ENCODE assay signal across 7 mouse cellular contexts in genomic region chr13:54372665-54373064, GRCm38 (mm10). TPM values are rescaled to one million over a fixed set of nuclear protein-coding genes. Genes with fewer than 3 reads are reported as not detected.
A peak's percentile ranks its signal among the peaks of the same experiment; 100 is the strongest.
DNase-seq lines count a peak whose midpoint lies in the region; ATAC-seq and TF ChIP-seq lines count a peak whose summit lies in the region.

No protein-coding gene starts in this region.

- H3K36me3 ChIP-seq in ES-E14 (ENCODE audit: control insufficient read depth, insufficient read depth, low read length, poor library complexity, severe bottlenecking): no peaks in the 10 kb centered on the region
- H3K36me3 ChIP-seq in embryonic facial prominence, embryonic 12.5 days: no peaks in the 10 kb centered on the region
- no peaks in the 10 kb centered on the region for H3K36me3 ChIP-seq in hindbrain, embryonic 14.5 days (replicated peaks; ENCODE audit: control insufficient read depth, insufficient read depth)
- H3K36me3 ChIP-seq in midbrain, embryonic 15.5 days (replicated peaks): no peaks in the 10 kb centered on the region
- no peaks in the 10 kb centered on the region for H3K36me3 ChIP-seq in splenic B cell, adult 2 months (ENCODE audit: control insufficient read depth, insufficient read depth, low read length, poor library complexity, severe bottlenecking)

- H3K27ac ChIP-seq in ES-E14 (ENCODE audit: insufficient read depth, low read depth, low read length, poor library complexity, severe bottlenecking): no peak overlapping the region
- H3K27ac ChIP-seq in embryonic facial prominence, embryonic 12.5 days: no peak overlapping the region
- H3K27ac ChIP-seq in hindbrain, embryonic 14.5 days: peak overlapping the region; percentile 73; the same call in 1 of the 2 replicates
- peak overlapping the region; percentile 86 for H3K27ac ChIP-seq in midbrain, embryonic 15.5 days

- peaks cover 24% of the 10 kb centered on the region for H3K27me3 ChIP-seq in embryonic facial prominence, embryonic 12.5 days
- no peaks in the 10 kb centered on the region for H3K27me3 ChIP-seq in hindbrain, embryonic 14.5 days (ENCODE audit: control insufficient read depth, insufficient read depth, low read length)
- H3K27me3 ChIP-seq in midbrain, embryonic 15.5 days (replicated peaks): no peaks in the 10 kb centered on the region
- H3K27me3 ChIP-seq in splenic B cell, adult 2 months (ENCODE audit: control insufficient read depth, insufficient read depth, low read length, poor library complexity, severe bottlenecking): no peaks in the 10 kb centered on the region

- H3K9me3 ChIP-seq in ES-E14 (ENCODE audit: control insufficient read depth, insufficient read depth, low read depth, low read length): no peaks in the 10 kb centered on the region
- H3K9me3 ChIP-seq in embryonic facial prominence, embryonic 12.5 days: no peaks in the 10 kb centered on the region
- H3K9me3 ChIP-seq in hindbrain, embryonic 14.5 days (ENCODE audit: control insufficient read depth, low read length): no peaks in the 10 kb centered on the region
- H3K9me3 ChIP-seq in midbrain, embryonic 15.5 days: no peaks in the 10 kb centered on the region

- intact Hi-C loops in left cerebral cortex, postnatal 4 days (cut with DNase I): loop anchor here (5.0 to 10.0 kb wide), 3 partner anchors 65 to 258 kb away; no protein-coding TSS in a partner anchor

- no peak overlapping the region for H3K9ac ChIP-seq in ES-E14 (ENCODE audit: insufficient read depth, low read depth, low read length, poor library complexity, severe bottlenecking)
- H3K9ac ChIP-seq in embryonic facial prominence, embryonic 12.5 days: no peak overlapping the region
- H3K9ac ChIP-seq in hindbrain, embryonic 14.5 days: peak overlapping the region; percentile 67; the same call in 1 of the 2 replicates
- no peak overlapping the region for H3K9ac ChIP-seq in midbrain, embryonic 15.5 days

- H3K4me3 ChIP-seq in ES-E14 (ENCODE audit: insufficient read depth in 1 of 2, low read depth in 1 of 2, low read length in 2 of 2, poor library complexity in 1 of 2, severe bottlenecking in 1 of 2): peak overlapping the region in 1 of 2 experiments; percentile 19; a peak in 1 of 4 replicates
- no peak overlapping the region for H3K4me3 ChIP-seq in embryonic facial prominence, embryonic 12.5 days
- peak overlapping the region; percentile 45 for H3K4me3 ChIP-seq in hindbrain, embryonic 14.5 days (replicated peaks; ENCODE audit: low read length)
- peak overlapping the region; percentile 49 for H3K4me3 ChIP-seq in midbrain, embryonic 15.5 days

- in situ Hi-C loops in ES-E14 (cut with MboI; ENCODE audit: low sequenced_read_pairs in 2 of 2, unreplicated experiment in 2 of 2): no loop called here

- no peak for ATAC-seq in embryonic facial prominence, embryonic 12.5 days (ENCODE audit: insufficient number of reproducible peaks, insufficient read depth, low FRiP score, low TSS enrichment)
- peak; percentile 32; the same call in 1 of the 2 replicates for ATAC-seq in hindbrain, embryonic 14.5 days (ENCODE audit: low FRiP score)
- peak; percentile 35 for ATAC-seq in midbrain, embryonic 15.5 days (replicated peaks)

- peak overlapping the region; percentile 61 for H3K4me2 ChIP-seq in embryonic facial prominence, embryonic 12.5 days (replicated peaks)
- peak overlapping the region; percentile 80 for H3K4me2 ChIP-seq in hindbrain, embryonic 14.5 days (replicated peaks)
- peak overlapping the region; percentile 70 for H3K4me2 ChIP-seq in midbrain, embryonic 15.5 days

- WGBS in embryonic facial prominence, embryonic 12.5 days: 4% methylated on average over 16 of the region's 16 CpGs
- 2% methylated on average over 16 of the region's 16 CpGs for WGBS in hindbrain, embryonic 14.5 days
- WGBS in midbrain, embryonic 15.5 days: 0% methylated on average over 11 of the region's 16 CpGs

- DNase-seq in ES-E14 (ENCODE audit: low read depth, low spot score): peak; percentile 62
- DNase-seq in adrenal gland, postnatal 36 days: peak; percentile 67 to 74
- peak; percentile 77 for DNase-seq in hindbrain, embryonic 14.5 days (ENCODE audit: low spot score)
- peak; percentile 92 for DNase-seq in left cerebral cortex, postnatal 4 days
- peak; percentile 85 for DNase-seq in splenic B cell, adult 2 months (ENCODE audit: low read depth, low spot score)

- H3K4me1 ChIP-seq in ES-E14 (ENCODE audit: control insufficient read depth in 2 of 2, insufficient read depth in 2 of 2, low read length in 2 of 2, poor library complexity in 1 of 2): peaks cover 0 to 7% of the 10 kb centered on the region in 2 experiments; a peak in 1 of 4 replicates
- H3K4me1 ChIP-seq in embryonic facial prominence, embryonic 12.5 days: peaks cover 35% of the 10 kb centered on the region
- peaks cover 32% of the 10 kb centered on the region for H3K4me1 ChIP-seq in hindbrain, embryonic 14.5 days (replicated peaks; ENCODE audit: control insufficient read depth, insufficient read depth, low read length)
- peaks cover 50% of the 10 kb centered on the region for H3K4me1 ChIP-seq in midbrain, embryonic 15.5 days

TF ChIP-seq in ES-E14, 5 proteins besides CTCF, POLR2A, EP300 and RAD21:
- TF ChIP-seq ZC3H11A (IDR thresholded peaks at IDR 0.05; ENCODE audit: borderline replicate concordance, low read depth, low read length) (0 out of 2 replicates have a peak, but pooled peaks have one; percentile 26), ZNF384 (IDR thresholded peaks at IDR 0.05; ENCODE audit: low read depth, low read length) (no peak)

RNA-seq across cellular contexts. Expression of gene Cplx2, which starts 1.5 kb away (rescaled TPM):
- total RNA-seq in ES-E14 (2012; rRNA removed): 0.21 and 0.67 TPM in 2 replicates
- 10 to 100 TPM; 17.9 to 18.6 TPM for total RNA-seq in adrenal gland, postnatal 36 days (2021)
- polyA plus RNA-seq in embryonic facial prominence, embryonic 12.5 days (2016; fragmentation: Nextera tagmentation; extraction: Ambion mirVana): 8.3 and 8.4 TPM in 2 replicates
- 24.9 and 30.1 TPM in 2 replicates for polyA plus RNA-seq in hindbrain, embryonic 14.5 days (2014; fragmentation: Nextera tagmentation; extraction: Ambion mirVana)
- total RNA-seq in left cerebral cortex, postnatal 4 days (2021): 100 to 1,000 TPM; 451 to 461 TPM
- polyA plus RNA-seq in midbrain, embryonic 15.5 days (2015; fragmentation: Nextera tagmentation; extraction: Ambion mirVana): 31.1 and 32.8 TPM in 2 replicates

Comparison
In these comparisons a context has a peak if more than half of its experiments do, and no peak if none do; other contexts are left out.
1. H3K27ac ChIP-seq: peak in hindbrain, embryonic 14.5 days (single experiment) and midbrain, embryonic 15.5 days (single experiment); none in ES-E14 (single experiment) and embryonic facial prominence, embryonic 12.5 days (single experiment).
2. RNA of gene Cplx2, which starts 1.5 kb away (total RNA-seq): 451 to 461 TPM in left cerebral cortex, postnatal 4 days; 17.9 to 18.6 TPM in adrenal gland, postnatal 36 days and 0.21 to 0.67 TPM in ES-E14; every median in the first group is over 10 times any median in the second.
3. Peak in every context shown above with its lines, with median percentiles within 50 percentile points of each other: DNase-seq and H3K4me2 ChIP-seq.